Mouse (Mus musculus) liver, embryonic 13.5 days (tissue): ENCODE results near the gene Chchd10. TPM values are rescaled to one million over a fixed set of nuclear protein-coding genes. Genes with fewer than 3 reads are reported as not detected.

Experiments used
- ATAC-seq: fragments of 200-750 bp; cut with Nextera tagmentation; 2 replicates; pipeline ENCODE4 v1.8.0; 2017; ENCODE audit warnings: low read depth, mild to moderate bottlenecking, moderate number of reproducible peaks, moderate library complexity
- DNase-seq: peaks from one replicate; pipeline ENCODE4 v3.0.0; 2022
- H3K27ac ChIP-seq: fragments of 300-500 bp; sonication (generic); 2 replicates; pipeline ENCODE4 v1.5.1; 2015; ENCODE audit warnings: moderate library complexity, mild to moderate bottlenecking, inconsistent platforms
- H3K27me3 ChIP-seq: fragments of 300-500 bp; sonication (generic); 2 replicates; pipeline ENCODE4 v1.6.1; 2015; ENCODE audit warnings: mild to moderate bottlenecking, inconsistent platforms
- H3K36me3 ChIP-seq: fragments of 300-500 bp; sonication (generic); 2 replicates; pipeline ENCODE4 v1.6.1; 2015; ENCODE audit warnings: mild to moderate bottlenecking, inconsistent platforms
- H3K4me1 ChIP-seq: fragments of 300-500 bp; sonication (generic); replicated peaks from 2 replicates; pipeline ENCODE4 v1.6.1; 2015; ENCODE audit warnings: inconsistent platforms
- H3K4me2 ChIP-seq: fragments of 300-500 bp; sonication (generic); 2 replicates; pipeline ENCODE4 v1.6.1; 2015; ENCODE audit warnings: inconsistent platforms, mild to moderate bottlenecking, moderate library complexity
- H3K4me3 ChIP-seq: fragments of 300-500 bp; sonication (generic); replicated peaks from 2 replicates; pipeline ENCODE4 v1.5.1; 2015; ENCODE audit warnings: mild to moderate bottlenecking, inconsistent platforms
- H3K9ac ChIP-seq: fragments of 300-500 bp; sonication (generic); 2 replicates; pipeline ENCODE4 v1.6.1; 2015; ENCODE audit warnings: mild to moderate bottlenecking, inconsistent platforms
- H3K9me3 ChIP-seq: fragments of 300-500 bp; sonication (generic); replicated peaks from 2 replicates; pipeline ENCODE4 v1.6.1; 2016; ENCODE audit warnings: inconsistent platforms
- WGBS: fragments of 180-500 bp; shearing (Covaris S2); methylation state at CpG from one replicate; pipeline ENCODE4 v1.1.7; 2015; ENCODE audit not compliant: insufficient replicate concordance; 5-methylcytosine and 5-hydroxymethylcytosine counted together
- polyA plus RNA-seq: library from polyadenylated mRNA; unstranded; fragments of >200 nt; fragmentation: Nextera tagmentation; extraction: Ambion mirVana; gene quantifications from 2 replicates; pipeline ENCODE4 v1.2.1, GENCODE M21; 2015

Gene Chchd10
- polyA plus RNA-seq, 1 experiment from 2014 or later: 110 TPM

GRCm38 (mm10) chr10:75941042-75941824 is 8.3 kb downstream of the Chchd10 start:
- H3K9ac ChIP-seq: 0 out of 2 replicates have a peak overlapping the region, but pooled peaks have one; percentile 85
- peak overlapping the region; percentile 95 for H3K27ac ChIP-seq
- H3K4me3 ChIP-seq: no peak overlapping the region
- no peak for DNase-seq
- peaks cover 57% of the 10 kb centered on the region for H3K4me1 ChIP-seq
- no peak for ATAC-seq
- no peak overlapping the region for H3K4me2 ChIP-seq
- 78% methylated on average over 9 of the region's 9 CpGs for WGBS
- H3K27me3 ChIP-seq: peaks cover 6% of the 10 kb centered on the region
- no peaks in the 10 kb centered on the region for H3K9me3 ChIP-seq
- H3K36me3 ChIP-seq: peaks cover 16% of the 10 kb centered on the region

- ATAC-seq: no peak
- Histone ChIP-seq H3K27me3 (peaks cover 12% of the 10 kb centered on the region), H3K27ac (no peak within 1 kb of the TSS), H3K36me3 (peaks cover 5% of the 10 kb centered on the region), H3K4me3 (no peak within 1 kb of the TSS), H3K9ac (no peak within 1 kb of the TSS), H3K9me3 (no peaks in the 10 kb centered on the region), H3K4me2 (no peak within 1 kb of the TSS), H3K4me1 (peaks cover 40% of the 10 kb centered on the region)
- no peak for DNase-seq
- WGBS: 60% methylated on average over 15 of the region's 15 CpGs
Measured at GRCm38 (mm10) chr10:75942736-75943477, 10.0 kb downstream of the Chchd10 start, which contains the start of gene Vpreb3. Gene Vpreb3 (plus strand): TSS chr10:75943057.

- Histone ChIP-seq H3K9ac (no peak overlapping the region), H3K9me3 (no peaks in the 10 kb centered on the region), H3K27ac (no peak overlapping the region), H3K27me3 (peaks cover 25% of the 10 kb centered on the region), H3K36me3 (peaks cover 2% of the 10 kb centered on the region; the same call in 1 of the 2 replicates), H3K4me1 (peaks cover 31% of the 10 kb centered on the region), H3K4me2 (no peak overlapping the region), H3K4me3 (no peak overlapping the region)
- DNase-seq (no peak), ATAC-seq (no peak)
- 49% methylated on average over 11 of the region's 11 CpGs for WGBS
Measured at GRCm38 (mm10) chr10:75944066-75944772, 11.3 kb downstream of the Chchd10 start.

GRCm38 (mm10) chr10:75945213-75945612 is 12.3 kb downstream of the Chchd10 start:
- H3K9me3 ChIP-seq: no peaks in the 10 kb centered on the region
- WGBS: 81% methylated on average over 7 of the region's 7 CpGs
- H3K4me3 ChIP-seq: no peak overlapping the region
- no peak overlapping the region for H3K4me2 ChIP-seq
- ATAC-seq (no peak), DNase-seq (no peak)
- no peak overlapping the region for H3K9ac ChIP-seq
- H3K36me3 ChIP-seq: no peaks in the 10 kb centered on the region
- H3K27me3 ChIP-seq: peaks cover 35% of the 10 kb centered on the region
- H3K27ac ChIP-seq: no peak overlapping the region
- H3K4me1 ChIP-seq: peaks cover 21% of the 10 kb centered on the region

GRCm38 (mm10) chr10:75945896-75946295 is 13.0 kb downstream of the Chchd10 start:
- H3K27me3 ChIP-seq: peaks cover 42% of the 10 kb centered on the region
- WGBS: 70% methylated on average over 7 of the region's 7 CpGs
- H3K9ac ChIP-seq: no peak overlapping the region
- H3K9me3 ChIP-seq: no peaks in the 10 kb centered on the region
- H3K4me3 ChIP-seq: no peak overlapping the region
- H3K4me1 ChIP-seq: peaks cover 21% of the 10 kb centered on the region
- no peak overlapping the region for H3K4me2 ChIP-seq
- H3K36me3 ChIP-seq: no peaks in the 10 kb centered on the region
- DNase-seq (no peak), ATAC-seq (no peak)
- no peak overlapping the region for H3K27ac ChIP-seq

- Histone ChIP-seq H3K9ac (no peak overlapping the region), H3K27ac (no peak overlapping the region), H3K4me2 (no peak overlapping the region), H3K4me1 (peaks cover 21% of the 10 kb centered on the region), H3K9me3 (no peaks in the 10 kb centered on the region), H3K36me3 (no peaks in the 10 kb centered on the region), H3K27me3 (peaks cover 48% of the 10 kb centered on the region), H3K4me3 (no peak overlapping the region)
- WGBS: 60% methylated on average over 5 of the region's 5 CpGs
- ATAC-seq: no peak
- no peak for DNase-seq
Measured at GRCm38 (mm10) chr10:75948079-75948478, 15.1 kb downstream of the Chchd10 start.

GRCm38 (mm10) chr10:75949053-75950045 is 16.4 kb downstream of the Chchd10 start:
- peaks cover 22% of the 10 kb centered on the region for H3K4me1 ChIP-seq
- H3K4me3 ChIP-seq: no peak overlapping the region
- DNase-seq (no peak), ATAC-seq (no peak)
- no peak overlapping the region for H3K27ac ChIP-seq
- no peaks in the 10 kb centered on the region for H3K36me3 ChIP-seq
- no peaks in the 10 kb centered on the region for H3K9me3 ChIP-seq
- no peak overlapping the region for H3K9ac ChIP-seq
- H3K4me2 ChIP-seq: no peak overlapping the region
- 66% methylated on average over 22 of the region's 22 CpGs for WGBS
- H3K27me3 ChIP-seq: peaks cover 57% of the 10 kb centered on the region

GRCm38 (mm10) chr10:75950791-75951210 is 17.9 kb downstream of the Chchd10 start:
- ATAC-seq: peak; percentile 37
- Histone ChIP-seq H3K4me3 (peak overlapping the region; percentile 45), H3K4me1 (peaks cover 22% of the 10 kb centered on the region), H3K36me3 (no peaks in the 10 kb centered on the region), H3K4me2 (peak overlapping the region; percentile 63), H3K27ac (no peak overlapping the region), H3K9me3 (no peaks in the 10 kb centered on the region), H3K27me3 (peaks cover 60% of the 10 kb centered on the region), H3K9ac (peak overlapping the region; percentile 30; the same call in 1 of the 2 replicates)
- DNase-seq: no peak
- 6% methylated on average over 23 of the region's 23 CpGs for WGBS

- no peak overlapping the region for H3K9ac ChIP-seq
- H3K27me3 ChIP-seq: peaks cover 58% of the 10 kb centered on the region
- WGBS: 3% methylated on average over 13 of the region's 13 CpGs
- peaks cover 22% of the 10 kb centered on the region for H3K4me1 ChIP-seq
- DNase-seq (no peak), ATAC-seq (peak; percentile 21; the same call in 1 of the 2 replicates)
- peak overlapping the region; percentile 45 for H3K4me3 ChIP-seq
- no peaks in the 10 kb centered on the region for H3K36me3 ChIP-seq
- H3K27ac ChIP-seq: no peak overlapping the region
- peak overlapping the region; percentile 63 for H3K4me2 ChIP-seq
- H3K9me3 ChIP-seq: no peaks in the 10 kb centered on the region
Measured at GRCm38 (mm10) chr10:75951424-75952050, 18.6 kb downstream of the Chchd10 start.

- Histone ChIP-seq H3K4me3 (peak within 1 kb of the TSS; percentile 48), H3K27me3 (peaks cover 37% of the 10 kb centered on the region), H3K36me3 (no peaks in the 10 kb centered on the region), H3K9me3 (no peaks in the 10 kb centered on the region), H3K27ac (no peak within 1 kb of the TSS), H3K9ac (peak within 1 kb of the TSS; percentile 42), H3K4me1 (peaks cover 22% of the 10 kb centered on the region), H3K4me2 (peak within 1 kb of the TSS; percentile 66)
- WGBS: 13% methylated on average over 20 of the region's 20 CpGs
- DNase-seq: no peak
- ATAC-seq: no peak
Measured at GRCm38 (mm10) chr10:75954381-75954811, 21.5 kb downstream of the Chchd10 start, which contains the start of gene Gm5134. Gene Gm5134 (plus strand): TSS chr10:75954514.
